Mouse (Mus musculus) heart, embryonic 10.5 days (tissue): ENCODE measurements around the gene Chst2. TPM values are rescaled to one million over a fixed set of nuclear protein-coding genes. Genes with fewer than 3 reads are reported as not detected.

ENCODE experiments used
- DNase-seq: peaks from one replicate; pipeline ENCODE4 v3.0.0-alpha.2; 2017; ENCODE audit warnings: low spot score
- H3K27ac ChIP-seq: fragments of 300-500 bp; sonication (generic); 2 replicates; pipeline ENCODE4 v1.5.1; 2016; ENCODE audit warnings: mild to moderate bottlenecking
- H3K27me3 ChIP-seq: fragments of 300-500 bp; sonication (generic); 2 replicates; pipeline ENCODE4 v1.6.1; 2016; ENCODE audit warnings: mild to moderate bottlenecking; ENCODE audit not compliant: poor library complexity, insufficient read depth, severe bottlenecking
- H3K36me3 ChIP-seq: fragments of 300-500 bp; sonication (generic); 2 replicates; pipeline ENCODE4 v1.6.1; 2016; ENCODE audit warnings: mild to moderate bottlenecking, moderate library complexity
- H3K4me1 ChIP-seq: fragments of 300-500 bp; sonication (generic); 2 replicates; pipeline ENCODE4 v1.6.1; 2016; ENCODE audit warnings: mild to moderate bottlenecking
- H3K4me3 ChIP-seq: fragments of 300-500 bp; sonication (generic); 2 replicates; pipeline ENCODE4 v1.5.1; 2016; ENCODE audit warnings: mild to moderate bottlenecking, moderate library complexity
- H3K9me3 ChIP-seq: fragments of 300-500 bp; sonication (generic); 2 replicates; pipeline ENCODE4 v1.6.1; 2016; ENCODE audit warnings: mild to moderate bottlenecking, moderate library complexity
- WGBS: fragments of 180-500 bp; shearing (Covaris S2); methylation state at CpG from one replicate; pipeline ENCODE4 v1.1.7; 2016; 5-methylcytosine and 5-hydroxymethylcytosine counted together
- polyA plus RNA-seq: library from polyadenylated mRNA; unstranded; fragments of >200 nt; fragmentation: Nextera tagmentation; extraction: Ambion mirVana; gene quantifications from 2 replicates; pipeline ENCODE4 v1.2.1, GENCODE M21; 2016

Chst2 gene
- polyA plus RNA-seq, 1 experiment from 2014 or later = 2.1 TPM

- DNase-seq = peak; percentile 82
- Histone ChIP-seq H3K36me3 (no peaks in the 10 kb centered on the region), H3K4me3 (peak overlapping the region; percentile 78), H3K27me3 (peaks cover 19% of the 10 kb centered on the region), H3K4me1 (peaks cover 35% of the 10 kb centered on the region), H3K9me3 (no peaks in the 10 kb centered on the region), H3K27ac (peak overlapping the region; percentile 82)
- WGBS = 2% methylated on average over 30 of the region's 30 CpGs
These were observed 994 bp downstream of the Chst2 start for GRCm38 (mm10) chr9:95405511-95405945.

- Histone ChIP-seq H3K4me3 (peak overlapping the region; percentile 78), H3K27me3 (peaks cover 19% of the 10 kb centered on the region), H3K36me3 (no peaks in the 10 kb centered on the region), H3K9me3 (no peaks in the 10 kb centered on the region), H3K4me1 (peaks cover 35% of the 10 kb centered on the region), H3K27ac (no peak overlapping the region)
- 69% methylated on average over 38 of the region's 38 CpGs for WGBS
- no peak for DNase-seq
These were observed 1.6 kb downstream of the Chst2 start for GRCm38 (mm10) chr9:95404811-95405465.

DNA sequence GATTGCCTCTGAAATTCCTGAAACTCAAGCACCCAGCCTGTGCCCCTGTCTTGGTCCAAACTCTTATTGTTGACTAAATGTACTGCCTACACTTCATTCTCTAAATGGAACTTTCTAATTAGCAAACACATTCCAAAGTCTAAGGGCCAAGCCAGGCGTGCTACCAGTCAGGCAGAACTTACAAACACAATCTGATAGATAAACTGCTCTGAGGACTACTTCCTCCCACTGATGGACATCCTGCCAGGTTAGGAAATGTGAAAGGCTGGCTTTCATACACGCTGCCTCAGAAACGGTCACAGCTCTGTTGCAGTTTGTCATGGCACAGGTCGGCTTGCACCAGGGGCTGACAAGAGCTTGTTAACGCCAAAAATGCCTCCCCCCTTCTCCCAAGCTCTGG lies 4.8 kb downstream of the Chst2 start:
- H3K4me1 ChIP-seq = peaks cover 26% of the 10 kb centered on the region
- H3K9me3 ChIP-seq = no peaks in the 10 kb centered on the region
- H3K27ac ChIP-seq = no peak overlapping the region
- H3K36me3 ChIP-seq = no peaks in the 10 kb centered on the region
- 21% methylated on average over 5 of the region's 5 CpGs for WGBS
- H3K4me3 ChIP-seq = no peak overlapping the region
- peaks cover 19% of the 10 kb centered on the region for H3K27me3 ChIP-seq
- peak; percentile 59 for DNase-seq

DNA sequence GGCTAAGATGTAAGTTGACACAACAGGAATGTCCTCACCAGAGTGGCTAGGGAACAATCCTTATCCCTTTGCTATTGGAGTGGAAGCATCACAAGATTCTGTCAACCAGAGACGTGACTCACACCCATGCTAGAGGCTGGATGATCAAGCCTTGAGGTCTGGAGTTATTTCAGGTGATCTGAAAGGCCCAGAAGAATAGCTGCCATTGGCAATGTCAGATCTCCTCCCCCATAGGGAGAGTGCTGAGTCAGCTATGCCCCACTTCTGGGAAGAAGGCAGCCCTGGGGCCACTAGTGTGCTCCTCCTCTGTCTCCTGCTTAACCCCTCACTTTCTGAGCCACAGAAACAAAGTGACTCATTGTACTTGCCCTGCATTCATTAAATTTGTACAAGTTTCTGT lies 14.5 kb downstream of the Chst2 start:
- peak; percentile 54 for DNase-seq
- no peak overlapping the region for H3K4me3 ChIP-seq
- no peaks in the 10 kb centered on the region for H3K9me3 ChIP-seq
- no peaks in the 10 kb centered on the region for H3K27me3 ChIP-seq
- H3K27ac ChIP-seq = no peak overlapping the region
- H3K36me3 ChIP-seq = no peaks in the 10 kb centered on the region
- no peaks in the 10 kb centered on the region for H3K4me1 ChIP-seq
- WGBS = 47% methylated on average over 1 of the region's 1 CpGs

- H3K27me3 ChIP-seq = no peaks in the 10 kb centered on the region
- WGBS = 84% methylated on average over 3 of the region's 3 CpGs
- peak; percentile 14 for DNase-seq
- no peaks in the 10 kb centered on the region for H3K4me1 ChIP-seq
- no peaks in the 10 kb centered on the region for H3K9me3 ChIP-seq
- no peak overlapping the region for H3K27ac ChIP-seq
- no peak overlapping the region for H3K4me3 ChIP-seq
- H3K36me3 ChIP-seq = no peaks in the 10 kb centered on the region
These were observed 16.6 kb downstream of the Chst2 start for GRCm38 (mm10) chr9:95389956-95390355.

DNA sequence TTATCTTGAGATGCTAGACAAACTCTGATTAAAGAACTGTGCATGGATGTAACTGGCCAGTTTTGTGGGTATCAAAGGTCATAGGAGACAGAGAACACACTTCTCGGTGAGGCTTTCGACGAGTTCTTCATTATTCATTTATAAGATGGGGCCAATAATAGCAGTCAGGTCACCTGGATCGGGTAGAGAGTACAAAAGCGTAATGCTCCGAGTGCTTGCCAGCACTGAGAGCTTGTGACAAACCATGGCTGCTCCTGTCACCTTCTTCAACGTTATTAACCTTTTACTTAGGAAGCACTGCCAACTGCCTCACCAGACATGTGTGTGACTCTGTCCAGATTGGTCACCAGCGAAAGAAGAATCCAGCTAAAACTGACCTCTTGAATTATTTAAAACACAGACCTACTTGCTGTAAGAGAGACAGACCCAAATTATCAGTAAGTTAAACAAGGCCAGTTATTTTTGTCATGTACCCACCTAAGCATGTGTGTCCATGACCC lies 18.6 kb downstream of the Chst2 start:
- no peaks in the 10 kb centered on the region for H3K36me3 ChIP-seq
- H3K27me3 ChIP-seq = no peaks in the 10 kb centered on the region
- H3K4me3 ChIP-seq = no peak overlapping the region
- H3K27ac ChIP-seq = no peak overlapping the region
- no peaks in the 10 kb centered on the region for H3K9me3 ChIP-seq
- WGBS = 82% methylated on average over 8 of the region's 8 CpGs
- no peak for DNase-seq
- no peaks in the 10 kb centered on the region for H3K4me1 ChIP-seq

GRCm38 (mm10) chr9:95375966-95376365 lies 30.6 kb downstream of the Chst2 start:
- H3K4me3 ChIP-seq = no peak overlapping the region
- no peaks in the 10 kb centered on the region for H3K27me3 ChIP-seq
- H3K27ac ChIP-seq = no peak overlapping the region
- H3K9me3 ChIP-seq = no peaks in the 10 kb centered on the region
- DNase-seq = no peak
- H3K4me1 ChIP-seq = no peaks in the 10 kb centered on the region
- 69% methylated on average over 1 of the region's 1 CpGs for WGBS
- H3K36me3 ChIP-seq = no peaks in the 10 kb centered on the region

DNA sequence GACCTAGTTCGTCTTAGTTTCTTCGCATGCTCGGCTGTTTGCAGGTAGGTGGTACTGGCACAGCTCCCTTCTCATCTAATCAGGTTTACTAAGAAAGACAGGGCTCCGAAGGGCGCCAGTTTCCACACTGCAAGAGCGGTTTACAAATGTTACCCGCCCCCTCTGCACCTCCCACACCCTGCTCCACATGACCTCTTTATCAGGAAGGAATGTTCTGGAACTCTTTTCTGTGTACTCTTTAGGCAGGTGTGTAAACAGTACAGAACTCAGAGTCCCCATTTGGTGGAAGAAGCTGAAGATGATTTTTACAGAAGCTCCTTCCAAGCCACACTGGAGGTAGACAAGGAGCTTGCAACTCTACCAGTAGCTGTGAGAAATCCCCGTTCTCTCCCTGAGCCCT lies 31.2 kb downstream of the Chst2 start:
- Histone ChIP-seq H3K27me3 (no peaks in the 10 kb centered on the region), H3K4me3 (no peak overlapping the region), H3K27ac (no peak overlapping the region), H3K4me1 (no peaks in the 10 kb centered on the region), H3K9me3 (no peaks in the 10 kb centered on the region), H3K36me3 (no peaks in the 10 kb centered on the region)
- no peak for DNase-seq
- WGBS = 73% methylated on average over 8 of the region's 8 CpGs

DNA sequence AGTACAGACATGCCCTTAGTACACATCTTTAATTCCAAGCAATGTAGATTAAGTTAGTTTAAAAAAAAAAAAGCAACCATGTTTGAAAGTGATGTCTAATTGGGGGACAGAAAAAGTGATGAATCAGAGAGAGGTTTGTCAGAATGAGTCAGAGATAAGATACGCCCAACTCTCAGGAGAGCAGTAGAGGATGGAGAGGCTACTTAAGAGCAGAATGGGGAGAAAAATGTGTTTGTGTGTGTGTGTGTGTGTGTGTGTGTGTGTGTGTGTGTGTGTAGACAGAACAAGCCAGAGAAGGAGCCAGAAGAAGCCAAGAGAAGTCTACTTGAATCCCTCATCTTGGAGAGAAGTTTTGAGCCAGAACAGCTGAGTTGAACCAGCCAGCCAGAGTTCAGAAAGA lies 32.8 kb downstream of the Chst2 start:
- no peaks in the 10 kb centered on the region for H3K36me3 ChIP-seq
- no peak overlapping the region for H3K27ac ChIP-seq
- WGBS = 62% methylated on average over 1 of the region's 1 CpGs
- no peaks in the 10 kb centered on the region for H3K4me1 ChIP-seq
- H3K9me3 ChIP-seq = no peaks in the 10 kb centered on the region
- no peaks in the 10 kb centered on the region for H3K27me3 ChIP-seq
- no peak for DNase-seq
- no peak overlapping the region for H3K4me3 ChIP-seq

GRCm38 (mm10) chr9:95365882-95366281 lies 40.6 kb downstream of the Chst2 start:
- Histone ChIP-seq H3K36me3 (no peaks in the 10 kb centered on the region), H3K4me1 (no peaks in the 10 kb centered on the region), H3K27me3 (no peaks in the 10 kb centered on the region), H3K4me3 (no peak overlapping the region), H3K27ac (no peak overlapping the region), H3K9me3 (no peaks in the 10 kb centered on the region)
- peak; percentile 53 for DNase-seq
- WGBS = 79% methylated on average over 3 of the region's 3 CpGs

- WGBS = 71% methylated on average over 5 of the region's 5 CpGs
- DNase-seq = no peak
These were observed 52.6 kb downstream of the Chst2 start for GRCm38 (mm10) chr9:95353829-95354391.

DNA sequence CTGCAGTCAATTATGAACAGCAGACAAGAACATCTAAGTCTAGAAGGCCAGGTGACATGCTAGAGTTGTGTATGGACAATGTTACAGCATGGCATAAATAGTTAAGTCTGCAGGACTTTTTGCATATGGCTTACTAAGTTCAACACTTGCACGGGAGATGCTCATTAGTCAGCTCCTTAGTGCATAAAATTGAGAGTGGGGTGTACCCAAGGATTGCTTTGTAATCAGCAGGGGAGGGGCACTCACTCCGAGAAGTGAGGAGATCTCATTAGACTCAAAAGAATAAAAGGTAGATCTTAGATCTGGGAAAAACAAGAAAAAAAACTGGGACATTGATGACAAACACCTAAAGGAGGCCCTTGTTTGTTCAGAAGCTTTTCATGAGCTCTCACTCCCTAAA lies 54.6 kb downstream of the Chst2 start:
- Histone ChIP-seq H3K27ac (no peak overlapping the region), H3K4me3 (no peak overlapping the region), H3K9me3 (no peaks in the 10 kb centered on the region), H3K27me3 (no peaks in the 10 kb centered on the region), H3K36me3 (no peaks in the 10 kb centered on the region), H3K4me1 (no peaks in the 10 kb centered on the region)
- WGBS = 74% methylated on average over 2 of the region's 2 CpGs
- DNase-seq = no peak

More at GRCm38 (mm10) chr9:95353829-95354391, 52.6 kb downstream of the Chst2 start:
- no peaks in the 10 kb centered on the region for H3K9me3 ChIP-seq
- no peak overlapping the region for H3K27ac ChIP-seq
- H3K27me3 ChIP-seq = no peaks in the 10 kb centered on the region
- H3K4me3 ChIP-seq = no peak overlapping the region
- H3K36me3 ChIP-seq = no peaks in the 10 kb centered on the region
- H3K4me1 ChIP-seq = no peaks in the 10 kb centered on the region

- Histone ChIP-seq H3K27ac (no peak overlapping the region), H3K4me3 (no peak overlapping the region), H3K27me3 (no peaks in the 10 kb centered on the region), H3K4me1 (no peaks in the 10 kb centered on the region), H3K9me3 (no peaks in the 10 kb centered on the region), H3K36me3 (no peaks in the 10 kb centered on the region)
- DNase-seq = no peak
- 68% methylated on average over 4 of the region's 4 CpGs for WGBS
These were observed 56.0 kb downstream of the Chst2 start for GRCm38 (mm10) chr9:95350550-95350949.
